Mouse (Mus musculus) forebrain, embryonic 14.5 days (tissue): ENCODE results near the gene Capn11. TPM values are rescaled to one million over a fixed set of nuclear protein-coding genes. Genes with fewer than 3 reads are reported as not detected.

ENCODE experiments used
- ATAC-seq: fragments of 200-750 bp; cut with Nextera tagmentation; 2 replicates; pipeline ENCODE4 v1.8.0; 2017; ENCODE audit warnings: mild to moderate bottlenecking, moderate library complexity
- DNase-seq: peaks from one replicate; pipeline ENCODE4 v3.0.0-alpha.2; 2015; ENCODE audit warnings: low spot score
- H3K27ac ChIP-seq: fragments of 300-500 bp; sonication (generic); 2 replicates; pipeline ENCODE4 v1.5.1; 2014; ENCODE audit warnings: low read depth, mild to moderate bottlenecking, control low read depth, low read length, moderate library complexity
- H3K27me3 ChIP-seq: fragments of 300-500 bp; sonication (generic); replicated peaks from 2 replicates; pipeline ENCODE4 v1.6.1; 2014; ENCODE audit warnings: low read length, control low read depth, mixed read lengths; ENCODE audit not compliant: control insufficient read depth, insufficient read depth
- H3K36me3 ChIP-seq: fragments of 300-500 bp; sonication (generic); 2 replicates; pipeline ENCODE4 v1.6.1; 2014; ENCODE audit warnings: low read length, control low read depth; ENCODE audit not compliant: control insufficient read depth, insufficient read depth
- H3K4me1 ChIP-seq: fragments of 300-500 bp; sonication (generic); 2 replicates; pipeline ENCODE4 v1.6.1; 2014; ENCODE audit warnings: antibody characterized with exemption, low read length, control low read depth; ENCODE audit not compliant: control insufficient read depth, insufficient read depth
- H3K4me2 ChIP-seq: fragments of 300-500 bp; sonication (generic); 2 replicates; pipeline ENCODE4 v1.6.1; 2014; ENCODE audit warnings: mild to moderate bottlenecking, control low read depth, low read length
- H3K4me3 ChIP-seq: fragments of 300-500 bp; sonication (generic); 2 replicates; pipeline ENCODE4 v1.5.1; 2014; ENCODE audit warnings: low read depth, low read length, control low read depth
- H3K9ac ChIP-seq: fragments of 300-500 bp; sonication (generic); 2 replicates; pipeline ENCODE4 v1.6.1; 2014; ENCODE audit warnings: mild to moderate bottlenecking, low read length, control low read depth, moderate library complexity
- H3K9me3 ChIP-seq: fragments of 300-500 bp; sonication (generic); replicated peaks from 2 replicates; pipeline ENCODE4 v1.6.1; 2016; ENCODE audit warnings: low read length, control low read depth, mixed read lengths; ENCODE audit not compliant: control insufficient read depth
- WGBS: fragments of 180-500 bp; shearing (Covaris S2); extraction: QIAGEN DNeasy Blood & Tissue Kit; methylation state at CpG from one replicate; pipeline ENCODE4 v1.1.7; 2014; 5-methylcytosine and 5-hydroxymethylcytosine counted together
- polyA plus RNA-seq: library from polyadenylated mRNA; unstranded; fragments of >200 nt; fragmentation: Nextera tagmentation; extraction: Ambion mirVana; gene quantifications from 2 replicates; pipeline ENCODE4 v1.2.1, GENCODE M21; 2014

Gene Capn11
- polyA plus RNA-seq, 1 experiment from 2014 or later: 0.61 TPM

DNA sequence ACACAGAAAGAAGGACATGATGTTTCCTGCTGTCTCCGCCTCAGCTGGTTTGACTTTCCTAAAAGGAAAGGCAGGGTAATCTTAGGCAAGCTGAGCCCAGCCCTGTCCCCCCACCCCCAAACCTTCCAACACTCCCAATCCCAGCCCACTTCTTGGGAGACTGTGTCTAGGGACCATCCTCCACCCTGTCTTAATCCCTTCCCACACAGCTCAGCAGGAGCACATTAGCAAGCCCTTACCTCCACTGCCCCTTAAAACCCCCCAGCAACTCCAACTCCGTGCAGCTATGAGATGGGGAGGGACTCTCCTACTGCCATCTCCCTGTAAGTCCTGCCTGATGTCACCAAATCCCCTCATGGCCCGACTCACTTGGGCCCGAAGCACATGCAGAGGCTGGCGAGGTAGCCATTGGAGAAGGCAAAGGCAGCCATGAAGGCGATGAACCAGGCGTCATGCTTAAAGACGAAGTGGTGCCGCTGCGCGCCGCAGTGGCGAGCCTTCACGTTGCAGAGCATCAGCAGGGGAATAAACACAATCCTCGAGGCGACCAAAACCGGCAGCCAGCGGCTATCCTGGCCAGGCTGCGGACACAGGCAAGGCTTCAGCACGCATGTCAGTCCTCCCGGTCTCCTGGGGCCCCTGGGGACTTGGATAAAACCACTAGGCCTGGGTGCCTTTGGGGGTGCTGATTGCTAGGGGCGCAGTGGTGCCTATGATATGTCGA is 73.2 kb downstream of the Capn11 start:
- Histone ChIP-seq H3K4me1 (peaks cover 5% of the 10 kb centered on the region; the same call in 1 of the 2 replicates), H3K4me2 (no peak overlapping the region), H3K4me3 (no peak overlapping the region), H3K27ac (no peak overlapping the region), H3K36me3 (no peaks in the 10 kb centered on the region), H3K9me3 (no peaks in the 10 kb centered on the region), H3K9ac (no peak overlapping the region), H3K27me3 (no peaks in the 10 kb centered on the region)
- 61% methylated on average over 23 of the region's 23 CpGs for WGBS
- no peak for ATAC-seq
- no peak for DNase-seq

DNA sequence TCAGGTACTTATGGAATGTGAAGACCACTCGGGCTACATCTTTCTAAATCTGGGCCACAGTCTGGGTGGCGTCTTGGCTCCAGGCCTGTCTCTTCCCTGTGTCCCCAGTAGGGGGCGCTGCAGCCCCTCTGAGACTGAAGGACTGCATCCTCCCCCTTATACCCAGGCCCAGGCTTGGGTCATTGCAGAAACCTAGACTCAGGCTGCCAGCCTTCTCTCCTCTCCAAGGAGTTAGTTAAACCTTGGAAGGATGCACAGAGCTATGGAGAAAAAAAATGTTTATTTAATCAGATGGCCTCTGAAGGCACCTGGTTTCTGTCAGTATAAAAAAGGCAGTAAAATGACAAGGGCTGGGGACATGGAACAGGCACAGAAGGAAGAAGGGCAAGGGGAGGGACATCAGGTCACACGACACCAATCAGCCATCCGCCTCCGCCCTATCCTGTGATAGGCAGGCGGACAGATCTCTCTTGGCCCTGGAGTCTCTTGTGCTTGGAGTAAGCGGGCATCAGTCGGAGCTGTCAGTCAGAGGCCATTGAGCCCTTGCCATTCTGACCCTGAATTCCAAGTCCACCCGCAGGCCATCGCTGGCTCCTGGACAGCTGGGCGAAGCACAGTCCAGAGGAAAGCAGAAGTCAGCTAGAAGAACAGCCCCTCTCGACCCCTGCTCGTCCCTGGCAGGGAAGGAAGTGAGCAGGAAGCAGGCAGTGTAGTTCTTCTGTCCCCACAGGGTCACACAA is 74.0 kb downstream of the Capn11 start:
- Histone ChIP-seq H3K4me1 (peaks cover 5% of the 10 kb centered on the region; the same call in 1 of the 2 replicates), H3K4me2 (no peak overlapping the region), H3K9ac (no peak overlapping the region), H3K27ac (peak overlapping the region; percentile 72), H3K27me3 (no peaks in the 10 kb centered on the region), H3K36me3 (no peaks in the 10 kb centered on the region), H3K4me3 (no peak overlapping the region), H3K9me3 (no peaks in the 10 kb centered on the region)
- 30% methylated on average over 14 of the region's 14 CpGs for WGBS
- ATAC-seq: peak; percentile 68
- DNase-seq: peak; percentile 73

DNA sequence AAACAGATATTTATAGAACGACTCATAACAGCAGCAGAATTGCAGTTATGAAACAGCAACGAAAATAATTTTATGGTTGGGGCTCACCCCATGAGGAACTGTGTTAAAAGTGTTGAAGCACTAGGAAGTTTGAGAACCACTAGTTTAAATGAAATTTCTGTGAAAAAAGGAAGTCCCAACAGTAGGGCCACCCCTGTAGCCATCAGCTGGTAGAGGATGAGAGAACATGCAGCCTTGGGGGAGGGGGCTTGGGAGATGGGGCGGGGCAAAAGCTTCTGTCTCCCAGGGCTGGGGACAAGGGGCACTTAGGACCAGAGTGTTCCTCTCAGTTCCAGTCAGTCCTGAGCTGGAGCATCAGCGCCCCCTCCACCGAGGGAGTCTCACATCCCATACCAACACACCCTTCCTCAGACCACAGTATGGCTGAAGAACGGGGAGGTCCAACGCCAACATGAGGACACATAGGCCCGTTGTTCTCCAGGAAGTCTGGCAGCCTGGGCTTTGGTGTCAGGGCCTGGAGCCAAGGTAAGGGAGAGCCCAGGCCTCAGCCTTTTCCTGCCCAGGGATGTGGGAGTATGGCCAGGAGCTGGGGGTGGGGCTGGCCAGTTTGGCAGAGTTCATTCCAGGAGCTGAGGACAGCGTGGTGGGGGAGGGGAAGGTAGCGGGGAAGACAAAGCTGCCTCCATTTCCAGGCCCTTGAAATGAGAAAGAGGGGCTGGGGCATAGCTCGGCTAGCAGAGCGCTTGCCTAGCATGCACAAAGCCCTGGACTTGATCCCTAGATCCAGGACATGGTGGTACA is 74.8 kb downstream of the Capn11 start:
- Histone ChIP-seq H3K27me3 (no peaks in the 10 kb centered on the region), H3K9ac (peak overlapping the region; percentile 36), H3K4me1 (peaks cover 5% of the 10 kb centered on the region; the same call in 1 of the 2 replicates), H3K4me3 (no peak overlapping the region), H3K36me3 (no peaks in the 10 kb centered on the region), H3K4me2 (no peak overlapping the region), H3K9me3 (no peaks in the 10 kb centered on the region), H3K27ac (peak overlapping the region; percentile 72)
- 34% methylated on average over 12 of the region's 12 CpGs for WGBS
- DNase-seq (peak; percentile 61), ATAC-seq (peak; percentile 44)

DNA sequence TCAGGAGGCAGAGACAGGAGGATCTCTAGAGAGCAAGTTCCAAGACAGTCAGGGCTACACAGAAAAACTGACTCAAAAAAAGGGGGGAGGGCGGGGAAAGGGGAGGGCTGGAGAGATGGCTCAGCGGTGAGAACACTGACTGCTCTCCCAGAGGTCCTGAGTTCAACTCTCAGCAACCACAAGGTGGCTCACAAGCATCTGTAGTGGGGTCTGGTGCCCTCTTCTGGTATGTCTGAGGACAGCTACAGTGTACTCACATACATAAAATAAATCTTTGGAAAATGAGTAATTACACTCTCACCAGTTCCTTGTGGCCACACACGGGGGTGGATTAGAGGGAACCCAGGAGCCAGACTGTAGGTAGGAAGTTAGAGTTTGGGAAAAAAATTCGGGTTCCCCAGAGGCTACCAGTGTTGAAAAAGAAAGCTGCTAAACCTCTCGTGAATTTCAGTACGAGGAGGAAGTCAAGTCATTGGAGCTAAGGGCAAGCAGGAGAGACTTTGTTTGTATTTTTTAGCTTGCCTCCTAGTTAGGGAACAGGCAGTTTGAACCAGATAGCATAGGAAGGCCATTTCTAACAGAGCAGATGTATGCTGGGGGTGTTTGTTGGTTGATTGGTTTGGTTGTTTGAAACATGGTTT is 76.3 kb downstream of the Capn11 start:
- WGBS: 67% methylated on average over 6 of the region's 6 CpGs

DNA sequence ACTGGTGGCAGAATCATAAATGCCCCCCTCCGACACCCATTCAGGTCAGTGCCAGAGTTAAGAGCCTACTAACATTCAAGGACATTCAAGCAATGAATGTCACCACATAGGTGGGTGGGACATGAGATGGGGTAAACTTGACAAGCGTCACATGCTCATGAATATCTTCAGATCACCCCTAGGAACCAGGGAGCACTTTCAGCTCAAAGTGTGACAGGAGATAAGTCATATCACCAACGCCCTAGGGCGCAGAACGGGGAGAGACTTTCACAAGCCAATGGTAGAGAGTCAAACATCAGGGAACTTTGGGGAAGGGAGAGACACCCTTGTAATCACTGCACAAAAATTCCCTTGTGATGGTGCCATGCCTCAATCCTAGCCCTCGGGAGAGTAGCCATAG is 76.9 kb downstream of the Capn11 start:
- Histone ChIP-seq H3K4me3 (no peak overlapping the region), H3K27me3 (no peaks in the 10 kb centered on the region), H3K4me2 (no peak overlapping the region), H3K36me3 (no peaks in the 10 kb centered on the region), H3K9me3 (no peaks in the 10 kb centered on the region), H3K9ac (no peak overlapping the region), H3K4me1 (peaks cover 5% of the 10 kb centered on the region; the same call in 1 of the 2 replicates), H3K27ac (no peak overlapping the region)
- no peak for ATAC-seq
- DNase-seq: no peak
- 93% methylated on average over 6 of the region's 6 CpGs for WGBS

More for the DNA sequence above, 76.3 kb downstream of the Capn11 start:
- H3K9ac ChIP-seq: no peak overlapping the region
- no peaks in the 10 kb centered on the region for H3K27me3 ChIP-seq
- ATAC-seq (no peak), DNase-seq (no peak)
- no peak overlapping the region for H3K4me2 ChIP-seq
- H3K9me3 ChIP-seq: no peaks in the 10 kb centered on the region
- H3K36me3 ChIP-seq: no peaks in the 10 kb centered on the region
- H3K27ac ChIP-seq: no peak overlapping the region
- peaks cover 5% of the 10 kb centered on the region; the same call in 1 of the 2 replicates for H3K4me1 ChIP-seq
- no peak overlapping the region for H3K4me3 ChIP-seq

DNA sequence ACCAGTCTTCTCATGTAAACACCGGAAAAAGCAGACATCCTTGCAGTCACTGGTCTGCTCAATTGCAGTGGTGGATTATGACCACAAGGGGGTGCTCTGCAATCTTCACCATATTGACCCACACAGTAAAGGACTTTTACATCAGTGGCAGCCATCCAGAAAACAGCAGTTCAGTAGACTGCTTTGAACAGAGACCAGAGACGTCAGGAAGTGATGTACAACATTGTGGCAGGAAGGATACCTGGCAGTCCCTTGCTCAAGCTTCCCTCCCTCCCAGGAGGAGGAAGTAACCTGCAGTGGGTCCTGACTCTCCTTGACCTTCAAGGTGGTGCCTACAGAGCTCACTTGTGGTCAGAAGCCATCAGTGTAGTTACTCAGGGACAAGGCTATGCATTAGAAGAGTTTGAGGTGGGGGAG is 77.5 kb downstream of the Capn11 start:
- Histone ChIP-seq H3K27me3 (no peaks in the 10 kb centered on the region), H3K4me2 (no peak overlapping the region), H3K4me1 (peaks cover 5% of the 10 kb centered on the region; the same call in 1 of the 2 replicates), H3K4me3 (no peak overlapping the region), H3K9ac (no peak overlapping the region), H3K27ac (no peak overlapping the region), H3K9me3 (no peaks in the 10 kb centered on the region), H3K36me3 (no peaks in the 10 kb centered on the region)
- ATAC-seq (no peak), DNase-seq (peak; percentile 84)
- WGBS: 12% methylated on average over 2 of the region's 2 CpGs

DNA sequence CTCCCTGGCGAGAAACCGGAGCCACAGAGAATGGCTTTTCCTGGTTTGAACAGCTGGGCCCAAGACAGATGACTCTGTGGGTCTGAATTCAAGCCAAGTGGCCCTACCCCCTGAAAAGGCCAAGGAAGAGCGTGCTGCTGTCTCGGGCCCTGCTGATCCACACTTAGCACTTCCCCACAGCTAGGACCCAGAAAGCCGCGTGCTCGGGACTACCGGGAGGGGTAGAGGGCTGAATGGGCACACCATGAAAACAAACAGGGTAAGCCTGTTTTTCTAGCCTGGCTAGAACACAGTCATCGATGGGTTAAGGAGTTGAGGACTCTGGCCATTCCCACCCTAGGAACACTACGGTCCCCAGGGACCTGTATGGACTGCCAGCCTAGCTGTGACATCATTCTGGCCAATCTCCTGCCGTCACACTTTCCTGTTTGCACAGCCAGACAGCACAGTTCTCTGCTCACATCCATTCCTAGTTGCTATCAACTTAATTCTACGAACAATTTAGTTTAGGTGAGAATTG is 78.1 kb downstream of the Capn11 start:
- Histone ChIP-seq H3K9me3 (no peaks in the 10 kb centered on the region), H3K9ac (peak overlapping the region; percentile 35), H3K4me2 (no peak overlapping the region), H3K36me3 (no peaks in the 10 kb centered on the region), H3K4me3 (no peak overlapping the region), H3K4me1 (peaks cover 5% of the 10 kb centered on the region; the same call in 1 of the 2 replicates), H3K27ac (no peak overlapping the region), H3K27me3 (no peaks in the 10 kb centered on the region)
- ATAC-seq (no peak), DNase-seq (no peak)
- WGBS: 48% methylated on average over 12 of the region's 12 CpGs
